Mouse (Mus musculus) stomach, adult 2 months (tissue): ENCODE results near the gene Rnf40. TPM values are rescaled to one million over a fixed set of nuclear protein-coding genes. Genes with fewer than 3 reads are reported as not detected.

Experiments used
- polyA plus RNA-seq: library from polyadenylated mRNA; depleted of rRNA; stranded (reverse); fragments of >200 nt; gene quantifications from 2 replicates; pipeline ENCODE4 v1.2.3, GENCODE M21; 2012; rRNA removed

Rnf40 gene
- polyA plus RNA-seq = 8.0 and 9.1 TPM in 2 replicates

DNA sequence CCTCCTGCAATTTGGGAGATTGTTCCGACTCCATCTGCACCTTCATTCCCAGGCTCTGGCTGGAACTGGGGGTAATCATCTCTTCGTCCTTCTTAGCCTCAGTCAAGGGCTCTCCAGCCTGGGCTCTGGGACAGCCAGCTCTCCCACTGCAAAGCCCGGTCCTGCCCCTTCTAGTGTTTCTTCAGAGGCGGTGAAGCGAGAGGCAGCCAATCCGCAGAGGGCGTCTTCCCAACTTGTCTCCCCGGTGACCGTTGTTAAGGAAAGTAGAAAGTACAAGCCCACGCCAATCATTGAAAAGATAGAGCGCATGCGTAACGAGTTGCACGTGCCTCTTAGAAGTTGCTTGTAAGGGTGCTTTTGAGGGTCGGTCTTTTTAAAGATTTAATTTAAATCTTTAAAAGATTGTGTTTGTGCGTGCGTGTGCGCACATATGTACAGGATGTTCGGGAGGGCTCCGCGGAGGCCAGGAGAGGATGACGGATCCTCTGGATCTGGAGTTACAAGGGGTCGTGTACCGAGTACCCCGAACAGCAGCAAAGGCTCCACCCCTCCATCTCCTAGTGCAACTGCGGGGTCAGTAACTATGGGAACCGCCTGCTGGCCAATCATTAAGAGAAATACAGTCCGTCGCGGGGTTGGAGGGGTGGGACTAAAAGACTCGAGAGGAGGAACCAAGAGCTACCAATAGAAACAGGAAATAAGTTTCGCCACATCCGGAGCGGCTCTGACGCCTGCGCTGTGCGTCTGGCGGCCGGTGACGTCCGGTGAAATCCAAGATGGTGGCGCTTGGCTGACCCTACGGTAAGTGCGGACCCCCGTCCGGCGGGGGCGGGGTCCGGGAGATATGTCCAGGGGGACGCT is at the start of gene Rnf40, which contains the start of gene Ccdc189:
Gene Rnf40 (plus strand): TSS at position 757 of the 861 bp plus-strand sequence.
Gene Ccdc189 (minus strand): TSS at position 585 of the 861 bp plus-strand sequence.

GRCm38 (mm10) chr7:127561340-127561858 is 27.2 kb upstream of the Rnf40 start, which contains the start of gene Tmem265:
Tmem265 (plus strand) TSS chr7:127561390.

GRCm38 (mm10) chr7:127572895-127573471 is 15.6 kb upstream of the Rnf40 start, which contains the start of gene Phkg2:
Phkg2 (plus strand) TSS chr7:127573340.

GRCm38 (mm10) chr7:127614891-127615843 is 26.6 kb downstream of the Rnf40 start, which contains the start of gene Zfp629:
Zfp629 (minus strand) TSS chr7:127615797.

Other genes starting within 250 kb of the Rnf40 start
- gene Zfp768, start 243.2 kb upstream of the Rnf40 start, polyA plus RNA-seq = 18.3 and 25.5 TPM in 2 replicates
- gene Zfp747, start 212.7 kb upstream of the Rnf40 start, polyA plus RNA-seq = 3.3 and 4.0 TPM in 2 replicates
- 1.2 and 1.4 TPM in 2 replicates for gene 9130019O22Rik, start 201.6 kb upstream of the Rnf40 start, polyA plus RNA-seq
- 2.8 and 3.5 TPM in 2 replicates for gene E430018J23Rik, start 195.1 kb upstream of the Rnf40 start, polyA plus RNA-seq
- gene Zfp764, start 181.9 kb upstream of the Rnf40 start, polyA plus RNA-seq = 2.2 and 2.6 TPM in 2 replicates
- gene Zfp688, start 166.7 kb upstream of the Rnf40 start, polyA plus RNA-seq = 14.0 and 16.3 TPM in 2 replicates
- 1.6 and 1.9 TPM in 2 replicates for gene Zfp689, start 139.6 kb upstream of the Rnf40 start, polyA plus RNA-seq
- 33.3 and 47.2 TPM in 2 replicates for gene Prr14, start 129.2 kb upstream of the Rnf40 start, polyA plus RNA-seq
- 20.3 and 21.3 TPM in 2 replicates for gene Fbrs, start 109.6 kb upstream of the Rnf40 start, polyA plus RNA-seq
- 5.6 and 8.6 TPM in 2 replicates for gene Srcap, start 76.8 kb upstream of the Rnf40 start, polyA plus RNA-seq
- gene Gm42715, start 69.2 kb upstream of the Rnf40 start, polyA plus RNA-seq = 5.0 and 5.1 TPM in 2 replicates
- gene Tmem265, start 27.4 kb upstream of the Rnf40 start, polyA plus RNA-seq = 2.9 and 4.0 TPM in 2 replicates
- gene Phkg2, start 15.4 kb upstream of the Rnf40 start, polyA plus RNA-seq = 20.4 and 20.7 TPM in 2 replicates
- gene Ccdc189, start 172 bp upstream of the Rnf40 start, polyA plus RNA-seq = 1.3 and 1.7 TPM in 2 replicates
- 2.6 and 3.5 TPM in 2 replicates for gene Zfp629, start 27.0 kb downstream of the Rnf40 start, polyA plus RNA-seq
- 20.6 and 22.6 TPM in 2 replicates for gene Bcl7c, start 120.2 kb downstream of the Rnf40 start, polyA plus RNA-seq
- gene Ctf1, start 124.0 kb downstream of the Rnf40 start, polyA plus RNA-seq = 20.2 and 35.6 TPM in 2 replicates
- not detected in 2 replicates for gene Ctf2, start 143.4 kb downstream of the Rnf40 start, polyA plus RNA-seq
- gene Fbxl19, start 155.8 kb downstream of the Rnf40 start, polyA plus RNA-seq = 22.9 and 30.3 TPM in 2 replicates
- 20.9 and 23.7 TPM in 2 replicates for gene Orai3, start 181.0 kb downstream of the Rnf40 start, polyA plus RNA-seq
- 4.1 and 4.5 TPM in 2 replicates for gene Setd1a, start 187.9 kb downstream of the Rnf40 start, polyA plus RNA-seq
- gene Gm49388, start 196.8 kb downstream of the Rnf40 start, polyA plus RNA-seq = not detected in 2 replicates
- gene Hsd3b7, start 211.8 kb downstream of the Rnf40 start, polyA plus RNA-seq = 21.9 and 24.6 TPM in 2 replicates
- 26.6 and 29.8 TPM in 2 replicates for gene Stx4a, start 235.5 kb downstream of the Rnf40 start, polyA plus RNA-seq
- 2.1 and 2.7 TPM in 2 replicates for gene Stx1b, start 235.8 kb downstream of the Rnf40 start, polyA plus RNA-seq